9 mouse cellular contexts compared by ENCODE assay signal in the genomic region with DNA sequence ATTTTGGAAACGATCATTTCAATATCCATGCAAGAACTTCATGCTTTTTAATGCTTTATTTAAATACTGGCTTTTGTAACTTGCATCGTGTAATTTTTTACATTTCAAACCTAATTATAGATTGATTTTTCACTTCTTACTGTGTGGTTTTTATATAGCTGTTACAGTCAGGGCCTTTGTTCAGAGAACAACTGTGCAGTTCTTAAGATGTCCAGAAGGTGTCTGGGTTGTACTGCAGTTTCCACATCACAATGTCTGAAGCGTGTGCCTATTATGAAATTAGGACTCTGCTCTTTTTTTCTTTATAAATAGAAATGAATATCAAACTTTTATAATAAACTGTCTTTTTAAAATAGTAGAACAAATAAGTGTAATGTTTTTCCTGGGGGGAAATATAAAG. TPM values are rescaled to one million over a fixed set of nuclear protein-coding genes. Genes with fewer than 3 reads are reported as not detected.
DNase-seq lines count a peak whose midpoint lies in the region; ATAC-seq and TF ChIP-seq lines count a peak whose summit lies in the region.
"Had no signal": no experiment of that assay in that cellular context is flagged by ENCODE, and none has a peak within 500 bp of the region (broad histone marks: within the 10 kb centered on the region; RNA-seq: fewer than 3 reads in every experiment).

No protein-coding gene starts in this region.

- no peaks in the 10 kb centered on the region for H3K36me3 ChIP-seq in heart, postnatal 0 days (replicated peaks; ENCODE audit: control insufficient read depth, insufficient read depth, low read length)
- H3K36me3 ChIP-seq in midbrain, embryonic 11.5 days (ENCODE audit: control insufficient read depth, insufficient read depth, low read length), result no peaks in the 10 kb centered on the region
- H3K36me3 ChIP-seq in midbrain, embryonic 16.5 days (ENCODE audit: control insufficient read depth, insufficient read depth, low read length), result no peaks in the 10 kb centered on the region
- no peaks in the 10 kb centered on the region for H3K36me3 ChIP-seq in splenic B cell, adult 2 months (ENCODE audit: control insufficient read depth, insufficient read depth, low read length, poor library complexity, severe bottlenecking)
- H3K36me3 ChIP-seq: stomach, embryonic 15.5 days had no signal

- H3K9ac ChIP-seq in heart, postnatal 0 days (replicated peaks; ENCODE audit: low read depth, low read length), result no peak overlapping the region
- no peak overlapping the region for H3K9ac ChIP-seq in midbrain, embryonic 11.5 days (ENCODE audit: low read length)
- no peak overlapping the region for H3K9ac ChIP-seq in midbrain, embryonic 16.5 days (ENCODE audit: low read depth, low read length)
- H3K9ac ChIP-seq: stomach, embryonic 15.5 days had no signal

- H3K9me3 ChIP-seq in heart, postnatal 0 days (replicated peaks; ENCODE audit: control insufficient read depth, low read length), result no peaks in the 10 kb centered on the region
- H3K9me3 ChIP-seq in midbrain, embryonic 11.5 days (ENCODE audit: control insufficient read depth, low read length), result no peaks in the 10 kb centered on the region
- H3K9me3 ChIP-seq in midbrain, embryonic 16.5 days (replicated peaks; ENCODE audit: control insufficient read depth, low read length, poor library complexity, severe bottlenecking), result no peaks in the 10 kb centered on the region
- H3K9me3 ChIP-seq: stomach, embryonic 15.5 days had no signal

- TF ChIP-seq CTCF in heart, postnatal 0 days (IDR thresholded peaks at IDR 0.05; ENCODE audit: low read depth), result peak; percentile 68

- TF ChIP-seq EP300 in heart, postnatal 0 days (IDR thresholded peaks at IDR 0.05; ENCODE audit: low read depth), result no peak

- H3K27me3 ChIP-seq in heart, postnatal 0 days (ENCODE audit: control insufficient read depth, insufficient read depth, low read length), result no peaks in the 10 kb centered on the region
- H3K27me3 ChIP-seq in midbrain, embryonic 11.5 days (ENCODE audit: control insufficient read depth, insufficient read depth, low read length), result no peaks in the 10 kb centered on the region
- H3K27me3 ChIP-seq in midbrain, embryonic 16.5 days (ENCODE audit: control insufficient read depth, insufficient read depth, low read depth, low read length), result no peaks in the 10 kb centered on the region
- H3K27me3 ChIP-seq in splenic B cell, adult 2 months (ENCODE audit: control insufficient read depth, insufficient read depth, low read length, poor library complexity, severe bottlenecking), result no peaks in the 10 kb centered on the region
- H3K27me3 ChIP-seq: stomach, embryonic 15.5 days had no signal

- WGBS in heart, postnatal 0 days, result 53% methylated on average over 3 of the region's 3 CpGs
- 73% methylated on average over 3 of the region's 3 CpGs for WGBS in midbrain, embryonic 11.5 days
- WGBS in midbrain, embryonic 16.5 days, result 51% methylated on average over 3 of the region's 3 CpGs

- no peak overlapping the region for H3K27ac ChIP-seq in heart, postnatal 0 days (ENCODE audit: low read depth)
- H3K27ac ChIP-seq in midbrain, embryonic 11.5 days (ENCODE audit: low read depth, low read length), result no peak overlapping the region
- no peak overlapping the region for H3K27ac ChIP-seq in midbrain, embryonic 16.5 days (ENCODE audit: low read length)
- H3K27ac ChIP-seq: stomach, embryonic 15.5 days had no signal

- H3K4me3 ChIP-seq in heart, postnatal 0 days (ENCODE audit: low read depth, low read length), result no peak overlapping the region
- H3K4me3 ChIP-seq in midbrain, embryonic 11.5 days (ENCODE audit: low read depth, low read length), result no peak overlapping the region
- no peak overlapping the region for H3K4me3 ChIP-seq in midbrain, embryonic 16.5 days (ENCODE audit: low read depth, low read length)
- H3K4me3 ChIP-seq: stomach, embryonic 15.5 days had no signal

- no peak overlapping the region for H3K4me2 ChIP-seq in heart, postnatal 0 days (ENCODE audit: low read depth, low read length)
- no peak overlapping the region for H3K4me2 ChIP-seq in midbrain, embryonic 11.5 days
- H3K4me2 ChIP-seq in midbrain, embryonic 16.5 days (ENCODE audit: low read length), result no peak overlapping the region
- H3K4me2 ChIP-seq: stomach, embryonic 15.5 days had no signal

- no peak for ATAC-seq in heart, postnatal 0 days (ENCODE audit: insufficient read depth, low read depth)
- no peak for ATAC-seq in midbrain, embryonic 11.5 days (ENCODE audit: low FRiP score)
- no peak for ATAC-seq in midbrain, embryonic 16.5 days

- intact Hi-C loops in heart, postnatal 25 days (cut with DNase I), result loop anchor here (2.0 to 5.0 kb wide), 2 partner anchors 139 to 457 kb away; no protein-coding TSS in a partner anchor

- DNase-seq in heart, postnatal 0 days (ENCODE audit: low spot score), result peak; percentile 36
- DNase-seq in heart, adult 9 months (ENCODE audit: low spot score in 2 of 2), result no peak
- DNase-seq in midbrain, embryonic 11.5 days (ENCODE audit: low spot score, missing footprints), result peak; percentile 79
- peak; percentile 60 for DNase-seq in embryo, embryonic 10.5 days (ENCODE audit: low spot score)
- DNase-seq in splenic B cell, adult 2 months (ENCODE audit: low read depth, low spot score), result peak; percentile 29
- no peak for DNase-seq in left cerebral cortex, adult 8-10 months (ENCODE audit: low spot score in 2 of 2)
- no peak for DNase-seq in heart, postnatal 25 days (ENCODE audit: low spot score)

- H3K4me1 ChIP-seq in heart, postnatal 0 days (ENCODE audit: control insufficient read depth, insufficient read depth), result no peaks in the 10 kb centered on the region
- no peaks in the 10 kb centered on the region for H3K4me1 ChIP-seq in midbrain, embryonic 11.5 days (ENCODE audit: control insufficient read depth, insufficient read depth, low read length)
- H3K4me1 ChIP-seq in midbrain, embryonic 16.5 days (ENCODE audit: control insufficient read depth, insufficient read depth, low read length), result peaks cover 3% of the 10 kb centered on the region; the same call in 1 of the 2 replicates

RNA-seq across cellular contexts. Expression of a gene that starts 20.7 kb away (rescaled TPM):
- total RNA-seq in heart, postnatal 0 days (2014; rRNA removed; ENCODE audit: low replicate concordance), result 1.4 and 1.6 TPM in 2 replicates
- 3.4 and 3.7 TPM in 2 replicates for polyA plus RNA-seq in heart, postnatal 0 days (2015; fragmentation: Nextera tagmentation; extraction: Ambion mirVana)
- polyA plus RNA-seq in midbrain, embryonic 11.5 days (2014; fragmentation: Nextera tagmentation; extraction: Ambion mirVana), result 15.0 and 16.7 TPM in 2 replicates
- 27.4 and 28.6 TPM in 2 replicates for polyA plus RNA-seq in midbrain, embryonic 16.5 days (2015; fragmentation: Nextera tagmentation; extraction: Ambion mirVana)
- 10 to 100 TPM; 30.6 to 37.6 (median 33.8) TPM for total RNA-seq in left cerebral cortex, adult 8-10 months (2022)
- total RNA-seq in heart, postnatal 25 days (2021), result 1 to 10 TPM; 3.2 to 4.1 TPM

Comparison
In these comparisons a context has a peak if more than half of its experiments do, and no peak if none do; other contexts are left out.
1. DNase-seq: peak in heart, postnatal 0 days (single experiment), midbrain, embryonic 11.5 days (single experiment), embryo, embryonic 10.5 days (single experiment) and splenic B cell, adult 2 months (single experiment); none in heart, adult 9 months (0 of 2), left cerebral cortex, adult 8-10 months (0 of 2) and heart, postnatal 25 days (single experiment).
2. RNA of a gene that starts 20.7 kb away (total RNA-seq): 30.6 to 37.6 TPM in left cerebral cortex, adult 8-10 months; 3.2 to 4.1 TPM in heart, postnatal 25 days and 1.4 to 1.6 TPM in heart, postnatal 0 days; every median in the first group is over 4 times any median in the second.